Mouse (Mus musculus) right cerebral cortex, postnatal 36 days (tissue): ENCODE results near the gene Ttyh1.
"Not testable (repeated sequence)": the region's sequence is repeated elsewhere in the genome, so short reads cannot be mapped to it uniquely, and the experiment has no call there.

Experiments used
- DNase-seq, 2 experiments: peaks; one replicate each; pipeline ENCODE4 v3.0.0; 2022; ENCODE audit warnings: low spot score in 2 of 2, mixed read lengths in 1 of 2

Gene Ttyh1

GRCm38 (mm10) chr7:4143506-4143905 is 24.3 kb downstream of the Ttyh1 start:
- DNase-seq: peak in 1 of 2 experiments; percentile 1

GRCm38 (mm10) chr7:4144046-4144445 is 24.8 kb downstream of the Ttyh1 start:
- peak in 1 of 2 experiments; percentile 2 for DNase-seq

- DNase-seq: peak in 1 of 2 experiments; percentile 2
These were observed 25.8 kb downstream of the Ttyh1 start for GRCm38 (mm10) chr7:4144766-4145551.

- DNase-seq: peak in 1 of 2 experiments; percentile 40
These were observed 26.5 kb downstream of the Ttyh1 start for GRCm38 (mm10) chr7:4145552-4146190.

GRCm38 (mm10) chr7:4146241-4147180 is 27.3 kb downstream of the Ttyh1 start:
- peak in 1 of 2 experiments; percentile 2 for DNase-seq

- DNase-seq: no peak
These were observed 28.2 kb downstream of the Ttyh1 start for GRCm38 (mm10) chr7:4147371-4147770.

- DNase-seq: no peak
These were observed 28.6 kb downstream of the Ttyh1 start for GRCm38 (mm10) chr7:4147836-4148235.

GRCm38 (mm10) chr7:4148341-4149208 is 29.4 kb downstream of the Ttyh1 start:
- no peak for DNase-seq

GRCm38 (mm10) chr7:4149209-4150054 is 30.2 kb downstream of the Ttyh1 start:
- peak; percentile 81 to 84 for DNase-seq

- DNase-seq: no peak
These were observed 30.9 kb downstream of the Ttyh1 start, which contains the start of gene Leng9 for GRCm38 (mm10) chr7:4150059-4150541. Gene Leng9 (minus strand): TSS chr7:4150374.

GRCm38 (mm10) chr7:4150811-4151221 is 31.6 kb downstream of the Ttyh1 start:
- DNase-seq: no peak

GRCm38 (mm10) chr7:4151241-4151640 is 32.0 kb downstream of the Ttyh1 start:
- no peak for DNase-seq

- DNase-seq: no peak
These were observed 35.1 kb downstream of the Ttyh1 start for GRCm38 (mm10) chr7:4154356-4154755.

GRCm38 (mm10) chr7:4154976-4155375 is 35.8 kb downstream of the Ttyh1 start:
- no peak for DNase-seq

- not testable (repeated sequence) for DNase-seq
These were observed 42.4 kb downstream of the Ttyh1 start for GRCm38 (mm10) chr7:4161596-4161995.

GRCm38 (mm10) chr7:4163571-4164072 is 44.4 kb downstream of the Ttyh1 start:
- no peak for DNase-seq

GRCm38 (mm10) chr7:4164090-4164910 is 45.1 kb downstream of the Ttyh1 start, which contains the start of gene Cdc42ep5:
Gene Cdc42ep5 (minus strand): TSS chr7:4164860.
- DNase-seq: no peak

GRCm38 (mm10) chr7:4165286-4165685 is 46.1 kb downstream of the Ttyh1 start:
- DNase-seq: no peak

- no peak for DNase-seq
These were observed 47.9 kb downstream of the Ttyh1 start for GRCm38 (mm10) chr7:4167098-4167497.
